Mouse (Mus musculus) midbrain, postnatal 0 days (tissue): ENCODE results near the gene Pigf. TPM values are rescaled to one million over a fixed set of nuclear protein-coding genes. Genes with fewer than 3 reads are reported as not detected.
A peak's percentile ranks its signal among the peaks of the same experiment; 100 is the strongest.

ENCODE experiments used
- ATAC-seq: fragments of 200-750 bp; cut with Nextera tagmentation; 2 replicates; pipeline ENCODE4 v1.8.0; 2017; ENCODE audit warnings: moderate number of reproducible peaks, mild to moderate bottlenecking, moderate TSS enrichment, moderate library complexity; ENCODE audit not compliant: low FRiP score
- DNase-seq: peaks from one replicate; pipeline ENCODE4 v3.0.0-alpha.2; 2015; ENCODE audit warnings: low spot score
- H3K27ac ChIP-seq: fragments of 300-500 bp; sonication (generic); 2 replicates; pipeline ENCODE4 v1.5.1; 2014; ENCODE audit warnings: low read depth, mild to moderate bottlenecking, low read length, mixed read lengths
- H3K27me3 ChIP-seq: fragments of 300-500 bp; sonication (generic); 2 replicates; pipeline ENCODE4 v1.6.1; 2014; ENCODE audit warnings: low read length, control low read depth, mixed read lengths; ENCODE audit not compliant: insufficient read depth
- H3K36me3 ChIP-seq: fragments of 300-500 bp; sonication (generic); 2 replicates; pipeline ENCODE4 v1.6.1; 2014; ENCODE audit warnings: low read length, control low read depth, mixed read lengths; ENCODE audit not compliant: insufficient read depth
- H3K4me1 ChIP-seq: fragments of 300-500 bp; sonication (generic); 2 replicates; pipeline ENCODE4 v1.6.1; 2014; ENCODE audit warnings: mild to moderate bottlenecking, control low read depth, antibody characterized with exemption, low read length, mixed read lengths; ENCODE audit not compliant: insufficient read depth
- H3K4me2 ChIP-seq: fragments of 300-500 bp; sonication (generic); 2 replicates; pipeline ENCODE4 v1.6.1; 2014; ENCODE audit warnings: low read depth, mild to moderate bottlenecking, low read length, mixed read lengths; ENCODE audit not compliant: poor library complexity, severe bottlenecking
- H3K4me3 ChIP-seq: fragments of 300-500 bp; sonication (generic); 2 replicates; pipeline ENCODE4 v1.5.1; 2014; ENCODE audit warnings: low read depth, mild to moderate bottlenecking, low read length, moderate library complexity
- H3K9ac ChIP-seq: fragments of 300-500 bp; sonication (generic); replicated peaks from 2 replicates; pipeline ENCODE4 v1.6.1; 2014; ENCODE audit warnings: mild to moderate bottlenecking, low read length, moderate library complexity, mixed read lengths; ENCODE audit not compliant: poor library complexity, severe bottlenecking
- H3K9me3 ChIP-seq: fragments of 300-500 bp; sonication (generic); 2 replicates; pipeline ENCODE4 v1.6.1; 2016; ENCODE audit warnings: low read length, control low read depth
- CTCF ChIP-seq: IDR thresholded peaks from 2 replicates; pipeline ENCODE4 v1.5.1; 2016; ENCODE audit warnings: antibody characterized with exemption, mild to moderate bottlenecking
- whole genome bisulfite sequencing: fragments of 180-500 bp; shearing (Covaris S2); extraction: QIAGEN DNeasy Blood & Tissue Kit; methylation state at CpG from one replicate; pipeline ENCODE4 v1.1.7; 2014; 5-methylcytosine and 5-hydroxymethylcytosine counted together
- polyA plus RNA-seq: library from polyadenylated mRNA; unstranded; fragments of >200 nt; fragmentation: Nextera tagmentation; extraction: Ambion mirVana; gene quantifications from 2 replicates; pipeline ENCODE4 v1.2.1, GENCODE M21; 2015
- total RNA-seq: library from RNA; depleted of rRNA; stranded (reverse); fragments of >200 nt; gene quantifications from 2 replicates; pipeline ENCODE4 v1.2.3, GENCODE M21; 2014

Pigf gene
- total and polyA plus RNA-seq, 2 experiments from 2014 or later, result 21.6 to 31.3 TPM

DNA sequence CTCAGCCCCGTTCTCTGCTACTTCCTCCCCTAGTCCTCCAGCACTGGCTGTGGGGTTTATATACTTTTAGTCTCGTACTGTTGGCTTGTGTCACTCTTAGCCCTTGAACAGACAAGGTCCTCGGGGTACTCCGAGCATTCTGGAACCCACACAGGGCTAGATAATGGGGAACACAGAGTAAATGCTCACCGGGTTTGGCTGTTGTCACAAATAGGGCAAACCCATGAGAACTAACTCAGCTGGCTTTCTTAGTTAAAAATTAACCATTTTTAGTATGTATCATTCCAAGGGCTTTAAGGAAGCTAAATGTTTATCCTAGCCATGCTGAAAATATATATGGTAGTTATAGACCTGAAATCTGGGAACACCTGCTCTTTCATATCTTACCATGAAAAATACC is 5.5 kb downstream of the Pigf start:
- no peak for ATAC-seq
- Histone ChIP-seq H3K27me3 (no peaks in the 10 kb centered on the region), H3K4me1 (0 out of 2 replicates have a peak, but pooled peaks cover 2% of the 10 kb centered on the region)

DNA sequence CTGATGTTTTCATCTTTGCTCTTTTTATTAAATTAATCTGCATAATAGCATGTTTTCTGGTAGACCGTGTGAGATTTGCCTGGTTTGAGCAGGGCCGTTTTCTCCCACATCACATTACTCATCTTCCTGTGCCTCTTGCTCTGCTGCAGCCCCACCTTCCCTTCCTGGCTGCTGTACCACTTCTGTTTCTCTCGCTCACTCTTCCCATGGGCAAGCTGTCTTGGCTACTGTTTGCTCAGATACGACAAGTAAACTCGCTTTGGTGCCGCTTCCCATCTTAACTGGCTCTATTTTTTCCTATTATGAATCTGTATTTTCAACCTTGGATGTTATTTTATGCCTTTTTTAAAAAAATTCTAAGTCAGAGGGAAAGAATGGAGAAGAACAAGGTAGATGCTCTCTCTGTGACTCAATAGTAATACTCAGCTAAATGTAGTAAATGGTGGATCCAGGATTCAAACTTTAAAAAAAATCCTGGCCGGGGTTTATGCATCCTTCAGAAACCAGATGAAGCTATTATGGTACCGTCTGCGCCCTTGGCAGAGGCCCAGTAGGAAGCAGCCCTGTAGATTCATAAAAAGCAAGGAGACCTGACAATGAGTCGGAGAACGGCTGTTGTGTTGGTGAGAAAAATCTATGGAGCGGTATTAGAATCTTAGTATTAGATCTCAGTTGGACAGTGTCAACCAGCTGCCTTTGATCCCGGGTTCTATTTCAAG is 13.7 kb downstream of the Pigf start:
- Histone ChIP-seq H3K27me3 (no peaks in the 10 kb centered on the region), H3K4me2 (no peak overlapping the region), H3K27ac (no peak overlapping the region), H3K4me1 (no peaks in the 10 kb centered on the region), H3K4me3 (no peak overlapping the region), H3K9me3 (no peaks in the 10 kb centered on the region), H3K36me3 (no peaks in the 10 kb centered on the region; the same call in 1 of the 2 replicates), H3K9ac (no peak overlapping the region)
- 79% methylated on average over 13 of the region's 13 CpGs for WGBS
- no peak for TF ChIP-seq CTCF
- DNase-seq (peak; percentile 75), ATAC-seq (no peak)

More for the DNA sequence above, 5.5 kb downstream of the Pigf start:
- WGBS, result 93% methylated on average over 5 of the region's 5 CpGs
- Histone ChIP-seq H3K36me3 (no peaks in the 10 kb centered on the region), H3K9ac (no peak overlapping the region), H3K27ac (no peak overlapping the region), H3K4me2 (no peak overlapping the region), H3K4me3 (no peak overlapping the region), H3K9me3 (no peaks in the 10 kb centered on the region)
- TF ChIP-seq CTCF, result no peak
- no peak for DNase-seq

DNA sequence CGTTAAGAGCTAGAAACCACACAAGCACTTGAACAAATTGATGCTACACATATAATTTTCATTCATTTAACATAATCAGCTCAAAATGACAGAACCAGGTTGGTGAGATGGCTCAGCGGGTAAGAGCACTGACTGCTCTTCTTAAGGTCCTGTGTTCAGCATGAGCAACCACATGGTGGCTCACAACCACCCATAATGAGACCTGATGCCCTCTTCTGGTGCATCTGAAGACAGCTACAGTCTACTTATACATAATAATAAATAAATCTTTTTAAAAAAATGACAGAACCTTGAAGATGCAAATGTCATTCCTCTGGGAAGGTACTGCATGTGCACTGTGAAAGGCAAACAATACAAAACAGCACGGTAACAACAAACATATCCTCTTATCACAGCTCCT is 16.3 kb downstream of the Pigf start:
- H3K4me3 ChIP-seq, result no peak overlapping the region
- peak; percentile 45 for TF ChIP-seq CTCF
- 88% methylated on average over 3 of the region's 3 CpGs for WGBS
- H3K36me3 ChIP-seq, result peaks cover 2% of the 10 kb centered on the region; the same call in 1 of the 2 replicates
- H3K9ac ChIP-seq, result no peak overlapping the region
- H3K4me2 ChIP-seq, result no peak overlapping the region
- no peaks in the 10 kb centered on the region for H3K4me1 ChIP-seq
- no peaks in the 10 kb centered on the region for H3K27me3 ChIP-seq
- H3K27ac ChIP-seq, result no peak overlapping the region
- DNase-seq (no peak), ATAC-seq (no peak)
- H3K9me3 ChIP-seq, result no peaks in the 10 kb centered on the region

DNA sequence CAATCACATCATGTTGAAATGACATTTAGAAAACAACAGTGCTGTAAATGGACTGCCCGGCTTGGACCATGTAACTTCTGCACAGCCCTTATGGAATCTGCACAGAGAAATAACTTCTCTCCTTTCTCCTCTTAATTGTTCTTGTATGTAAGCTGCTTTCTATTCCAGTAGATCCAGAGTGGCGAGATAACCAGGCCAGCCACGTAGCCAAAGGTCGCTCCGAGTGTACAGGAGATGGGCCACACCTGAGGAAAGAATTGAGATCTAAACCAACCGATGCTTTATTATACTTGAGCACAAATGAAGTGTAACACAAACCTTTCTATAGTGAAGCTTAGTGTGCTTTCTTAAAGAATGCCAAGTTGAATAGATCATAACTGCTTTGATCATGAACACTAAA is 27.9 kb downstream of the Pigf start:
- H3K4me1 ChIP-seq, result no peaks in the 10 kb centered on the region
- H3K27ac ChIP-seq, result no peak overlapping the region
- ATAC-seq (no peak), DNase-seq (no peak)
- H3K9ac ChIP-seq, result no peak overlapping the region
- WGBS, result 92% methylated on average over 6 of the region's 6 CpGs
- no peak overlapping the region for H3K4me2 ChIP-seq
- no peaks in the 10 kb centered on the region for H3K27me3 ChIP-seq
- H3K4me3 ChIP-seq, result no peak overlapping the region
- no peaks in the 10 kb centered on the region for H3K9me3 ChIP-seq
- no peak for TF ChIP-seq CTCF
- no peaks in the 10 kb centered on the region for H3K36me3 ChIP-seq

DNA sequence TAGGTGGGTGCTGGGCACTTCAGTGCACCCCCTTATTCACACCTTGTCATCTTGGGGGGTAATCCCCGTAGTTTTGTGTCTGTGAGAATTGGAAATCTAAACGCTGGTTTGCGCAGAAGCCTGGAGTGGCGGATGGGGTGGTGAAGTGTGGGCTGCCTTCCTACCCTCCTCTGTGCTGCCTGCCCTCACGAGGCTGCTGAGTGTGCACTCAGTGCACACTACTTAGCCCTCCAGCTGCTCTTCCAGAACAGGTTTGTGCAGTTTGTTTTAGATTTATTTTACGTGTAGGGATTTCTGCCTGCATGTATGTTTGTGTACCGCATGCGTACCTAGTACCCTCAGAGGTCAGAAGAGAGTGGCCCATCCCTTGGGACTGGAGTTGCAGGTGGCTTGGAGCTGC is 33.9 kb downstream of the Pigf start:
- no peak for TF ChIP-seq CTCF
- no peaks in the 10 kb centered on the region for H3K9me3 ChIP-seq
- no peaks in the 10 kb centered on the region for H3K27me3 ChIP-seq
- no peak overlapping the region for H3K4me3 ChIP-seq
- no peak overlapping the region for H3K9ac ChIP-seq
- H3K27ac ChIP-seq, result no peak overlapping the region
- no peak overlapping the region for H3K4me2 ChIP-seq
- no peak for DNase-seq
- H3K4me1 ChIP-seq, result no peaks in the 10 kb centered on the region
- no peaks in the 10 kb centered on the region for H3K36me3 ChIP-seq
- WGBS, result 97% methylated on average over 8 of the region's 8 CpGs
- ATAC-seq, result no peak

DNA sequence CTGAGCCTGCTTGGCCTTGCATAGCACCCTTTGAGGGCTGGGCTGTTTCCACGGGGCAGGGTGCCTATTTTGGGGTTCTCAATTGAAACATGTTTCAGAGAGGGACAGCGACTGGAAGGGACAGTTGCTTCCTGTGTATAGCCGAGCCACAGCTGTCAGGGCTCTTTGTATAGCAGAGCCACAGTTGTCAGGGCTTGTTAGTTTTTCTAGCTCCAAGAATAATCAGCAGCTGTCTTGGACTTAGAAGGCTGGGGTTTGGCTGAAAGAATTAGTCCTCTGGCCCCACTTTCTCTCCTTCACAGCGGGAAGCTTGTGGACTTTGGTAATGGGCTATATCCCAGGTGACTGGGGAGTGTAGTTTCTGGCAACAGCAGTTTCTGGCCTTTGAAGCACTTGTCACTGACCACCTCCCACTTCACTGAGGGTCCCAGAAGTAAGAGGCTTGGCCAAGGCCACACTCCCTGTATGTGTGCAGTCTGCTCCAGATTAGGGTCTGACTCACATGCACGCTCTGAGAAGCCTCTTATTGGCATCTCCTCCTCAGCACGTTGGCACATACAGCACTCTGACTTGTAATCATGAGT is 36.5 kb downstream of the Pigf start:
- H3K4me2 ChIP-seq, result no peak overlapping the region
- ATAC-seq (peak; percentile 38; the same call in 1 of the 2 replicates), DNase-seq (peak; percentile 62)
- 27% methylated on average over 6 of the region's 6 CpGs for WGBS
- H3K4me3 ChIP-seq, result no peak overlapping the region
- no peaks in the 10 kb centered on the region for H3K9me3 ChIP-seq
- H3K27me3 ChIP-seq, result no peaks in the 10 kb centered on the region
- H3K4me1 ChIP-seq, result 0 out of 2 replicates have a peak, but pooled peaks cover 2% of the 10 kb centered on the region
- H3K36me3 ChIP-seq, result no peaks in the 10 kb centered on the region
- no peak overlapping the region for H3K9ac ChIP-seq
- no peak for TF ChIP-seq CTCF
- no peak overlapping the region for H3K27ac ChIP-seq
